Mouse (Mus musculus) intestine, postnatal 0 days (tissue): ENCODE measurements around the gene Nsl1. TPM values are rescaled to one million over a fixed set of nuclear protein-coding genes. Genes with fewer than 3 reads are reported as not detected.

Source experiments
- ATAC-seq: fragments of 200-750 bp; cut with Nextera tagmentation; 2 replicates; pipeline ENCODE4 v1.8.0; 2017; ENCODE audit warnings: mild to moderate bottlenecking, moderate TSS enrichment, moderate library complexity
- H3K27ac ChIP-seq: fragments of 300-500 bp; sonication (generic); 2 replicates; pipeline ENCODE4 v1.5.1; 2014; ENCODE audit warnings: mild to moderate bottlenecking, low read depth, low read length, moderate library complexity
- H3K27me3 ChIP-seq: fragments of 300-500 bp; sonication (generic); replicated peaks from 2 replicates; pipeline ENCODE4 v1.6.1; 2014; ENCODE audit warnings: low read length, mixed read lengths; ENCODE audit not compliant: control insufficient read depth, insufficient read depth
- H3K36me3 ChIP-seq: fragments of 300-500 bp; sonication (generic); 2 replicates; pipeline ENCODE4 v1.6.1; 2014; ENCODE audit warnings: mild to moderate bottlenecking, moderate library complexity; ENCODE audit not compliant: control insufficient read depth, insufficient read depth
- H3K4me1 ChIP-seq: fragments of 300-500 bp; sonication (generic); replicated peaks from 2 replicates; pipeline ENCODE4 v1.6.1; 2014; ENCODE audit warnings: antibody characterized with exemption, low read length, mixed read lengths; ENCODE audit not compliant: control insufficient read depth, insufficient read depth
- H3K4me2 ChIP-seq: fragments of 300-500 bp; sonication (generic); replicated peaks from 2 replicates; pipeline ENCODE4 v1.6.1; 2014; ENCODE audit warnings: low read depth, mild to moderate bottlenecking, moderate library complexity
- H3K4me3 ChIP-seq: fragments of 300-500 bp; sonication (generic); 2 replicates; pipeline ENCODE4 v1.5.1; 2014; ENCODE audit warnings: low read depth, low read length
- H3K9ac ChIP-seq: fragments of 300-500 bp; sonication (generic); 2 replicates; pipeline ENCODE4 v1.6.1; 2014; ENCODE audit warnings: mild to moderate bottlenecking, low read depth, low read length
- H3K9me3 ChIP-seq: fragments of 300-500 bp; sonication (generic); 2 replicates; pipeline ENCODE4 v1.6.1; 2016; ENCODE audit warnings: mixed run types; ENCODE audit not compliant: control insufficient read depth
- CTCF ChIP-seq: sonication (generic); IDR thresholded peaks from 2 replicates; pipeline ENCODE4 v1.5.1; 2016; ENCODE audit warnings: low read depth, mild to moderate bottlenecking, control low read depth, antibody characterized with exemption, moderate library complexity
- WGBS: fragments of 180-500 bp; shearing (Covaris S2); extraction: QIAGEN DNeasy Blood & Tissue Kit; methylation state at CpG from one replicate; pipeline ENCODE4 v1.1.7; 2014; 5-methylcytosine and 5-hydroxymethylcytosine counted together
- polyA plus RNA-seq: library from polyadenylated mRNA; unstranded; fragments of >200 nt; fragmentation: Nextera tagmentation; extraction: Ambion mirVana; gene quantifications from 2 replicates; pipeline ENCODE4 v1.2.1, GENCODE M21; 2015

Nsl1 gene
- polyA plus RNA-seq, 1 experiment from 2014 or later, result 3.8 TPM

GRCm38 (mm10) chr1:191114868-191115267 lies 52.1 kb downstream of the Nsl1 start:
- WGBS, result 61% methylated on average over 7 of the region's 7 CpGs
- no peaks in the 10 kb centered on the region for H3K4me1 ChIP-seq
- no peak overlapping the region for H3K9ac ChIP-seq
- H3K27ac ChIP-seq, result no peak overlapping the region
- H3K4me2 ChIP-seq, result no peak overlapping the region
- H3K9me3 ChIP-seq, result no peaks in the 10 kb centered on the region
- no peak for ATAC-seq
- no peaks in the 10 kb centered on the region for H3K36me3 ChIP-seq
- no peaks in the 10 kb centered on the region for H3K27me3 ChIP-seq
- no peak overlapping the region for H3K4me3 ChIP-seq
- no peak for TF ChIP-seq CTCF

GRCm38 (mm10) chr1:191115514-191116238 lies 52.9 kb downstream of the Nsl1 start:
- Histone ChIP-seq H3K4me3 (no peak overlapping the region), H3K27me3 (no peaks in the 10 kb centered on the region), H3K27ac (no peak overlapping the region), H3K36me3 (no peaks in the 10 kb centered on the region), H3K9me3 (no peaks in the 10 kb centered on the region), H3K4me2 (no peak overlapping the region), H3K4me1 (no peaks in the 10 kb centered on the region), H3K9ac (no peak overlapping the region)
- WGBS, result 78% methylated on average over 11 of the region's 11 CpGs
- TF ChIP-seq CTCF, result no peak
- ATAC-seq, result no peak

DNA sequence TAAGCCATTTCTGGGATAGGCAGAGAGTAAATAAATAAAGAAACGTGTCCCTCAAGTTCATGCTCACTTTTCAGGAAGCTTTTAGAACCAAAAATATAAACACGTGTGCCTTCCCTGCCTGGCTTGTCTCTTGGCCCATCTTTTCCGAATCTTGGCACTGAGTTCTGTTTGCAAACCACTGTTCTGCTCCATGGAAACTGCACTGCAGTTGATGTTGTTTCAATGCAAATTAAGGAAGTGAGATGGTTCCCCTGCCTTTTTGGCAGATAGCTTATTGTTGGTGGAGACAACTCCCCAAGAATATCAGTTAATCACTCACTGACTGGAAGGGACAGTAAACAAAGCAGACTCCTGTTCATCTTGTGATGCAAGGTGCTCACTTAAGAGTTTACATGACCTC lies 59.9 kb downstream of the Nsl1 start:
- WGBS, result 48% methylated on average over 3 of the region's 3 CpGs
- Histone ChIP-seq H3K9ac (no peak overlapping the region), H3K9me3 (no peaks in the 10 kb centered on the region), H3K27ac (no peak overlapping the region), H3K27me3 (peaks cover 5% of the 10 kb centered on the region; the same call in 1 of the 2 replicates), H3K4me3 (no peak overlapping the region), H3K4me1 (no peaks in the 10 kb centered on the region), H3K4me2 (no peak overlapping the region), H3K36me3 (no peaks in the 10 kb centered on the region)
- no peak for TF ChIP-seq CTCF
- ATAC-seq, result no peak

DNA sequence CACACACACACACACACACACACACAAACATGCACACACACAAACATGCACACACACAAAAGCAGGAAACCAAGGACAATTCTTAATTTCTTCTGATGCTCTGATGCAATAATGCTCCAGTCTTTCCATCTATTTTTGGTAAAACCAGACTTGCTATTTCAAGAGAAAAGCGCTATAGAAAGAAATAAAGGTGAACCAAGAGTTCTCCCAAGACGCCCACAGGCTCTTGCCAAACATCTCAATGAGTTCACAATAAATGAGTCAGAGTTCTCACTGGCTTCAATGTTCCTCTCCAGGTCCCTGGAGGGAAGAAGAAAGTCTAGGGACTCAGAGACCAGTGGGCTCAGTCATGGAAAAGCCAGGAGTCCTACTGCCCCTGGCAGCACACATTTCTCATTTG lies 60.9 kb downstream of the Nsl1 start:
- no peak for TF ChIP-seq CTCF
- WGBS, result 71% methylated on average over 2 of the region's 2 CpGs
- ATAC-seq, result no peak

DNA sequence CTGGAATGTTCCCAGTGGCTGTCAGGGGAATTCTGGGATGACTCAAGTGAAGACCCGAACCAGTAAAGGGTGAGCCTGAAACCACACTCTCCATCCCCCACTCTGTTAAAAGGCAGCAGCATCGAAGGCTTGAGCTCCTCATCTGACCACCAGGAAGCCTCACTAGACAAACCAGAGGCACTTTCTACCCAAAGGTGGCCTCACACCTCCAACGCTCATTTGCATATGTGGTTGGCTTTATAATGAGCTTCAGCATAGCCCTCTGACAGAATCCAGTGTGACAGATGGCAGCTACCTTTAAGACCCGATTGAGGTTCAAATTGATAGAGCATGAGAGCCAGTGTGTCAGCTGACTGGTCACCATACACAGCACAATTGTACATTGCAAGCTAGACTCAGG lies 61.5 kb downstream of the Nsl1 start:
- Histone ChIP-seq H3K4me2 (no peak overlapping the region), H3K27ac (no peak overlapping the region), H3K36me3 (no peaks in the 10 kb centered on the region), H3K9ac (no peak overlapping the region), H3K4me1 (no peaks in the 10 kb centered on the region), H3K27me3 (peaks cover 5% of the 10 kb centered on the region; the same call in 1 of the 2 replicates), H3K4me3 (no peak overlapping the region), H3K9me3 (no peaks in the 10 kb centered on the region)
- WGBS, result 66% methylated on average over 4 of the region's 4 CpGs
- no peak for TF ChIP-seq CTCF
- no peak for ATAC-seq

More for the DNA sequence above, 60.9 kb downstream of the Nsl1 start:
- Histone ChIP-seq H3K27me3 (peaks cover 5% of the 10 kb centered on the region; the same call in 1 of the 2 replicates), H3K9me3 (no peaks in the 10 kb centered on the region), H3K4me3 (no peak overlapping the region), H3K4me1 (no peaks in the 10 kb centered on the region), H3K4me2 (no peak overlapping the region), H3K9ac (no peak overlapping the region), H3K36me3 (no peaks in the 10 kb centered on the region), H3K27ac (no peak overlapping the region)

- peak; percentile 93 for TF ChIP-seq CTCF
- peak; percentile 81 for ATAC-seq
- Histone ChIP-seq H3K4me1 (no peaks in the 10 kb centered on the region), H3K9ac (no peak overlapping the region), H3K27me3 (peaks cover 5% of the 10 kb centered on the region; the same call in 1 of the 2 replicates), H3K4me2 (peak overlapping the region; percentile 68), H3K4me3 (peak overlapping the region; percentile 31), H3K9me3 (no peaks in the 10 kb centered on the region), H3K36me3 (no peaks in the 10 kb centered on the region), H3K27ac (no peak overlapping the region)
- 14% methylated on average over 38 of the region's 38 CpGs for WGBS
Measured at GRCm38 (mm10) chr1:191125811-191126638, 63.2 kb downstream of the Nsl1 start.
